Mouse (Mus musculus) embryonic fibroblast, embryonic 13.5 days (primary cell): ENCODE measurements at regions not wholly inside any gene's neighbourhood (a gene's known extent, or its start where the extent isn't known, plus 50 kb on each side); places are given as distances from the start of the nearest gene placed in this dataset.

Experiments
- CTCF ChIP-seq: IDR thresholded peaks from 2 replicates; pipeline ENCODE4 v1.5.1; 2011; ENCODE audit warnings: mild to moderate bottlenecking, control low read depth, low read length, moderate library complexity, borderline replicate concordance; ENCODE audit not compliant: insufficient read depth
- POLR2A ChIP-seq: IDR thresholded peaks from 2 replicates; pipeline ENCODE4 v1.6.1; 2011; ENCODE audit warnings: low read depth, mild to moderate bottlenecking, control low read depth, low read length, moderate library complexity

GRCm38 (mm10) chr12:15124179-15124578 lies 692.5 kb downstream of the Trib2 start:
- TF ChIP-seq CTCF (no peak), POLR2A (no peak)
